Mouse (Mus musculus): ENCODE measurements at regions not wholly inside any gene's neighbourhood (a gene's known extent, or its start where the extent isn't known, plus 50 kb on each side); places are given as distances from the start of the nearest gene placed in this dataset.

DNA sequence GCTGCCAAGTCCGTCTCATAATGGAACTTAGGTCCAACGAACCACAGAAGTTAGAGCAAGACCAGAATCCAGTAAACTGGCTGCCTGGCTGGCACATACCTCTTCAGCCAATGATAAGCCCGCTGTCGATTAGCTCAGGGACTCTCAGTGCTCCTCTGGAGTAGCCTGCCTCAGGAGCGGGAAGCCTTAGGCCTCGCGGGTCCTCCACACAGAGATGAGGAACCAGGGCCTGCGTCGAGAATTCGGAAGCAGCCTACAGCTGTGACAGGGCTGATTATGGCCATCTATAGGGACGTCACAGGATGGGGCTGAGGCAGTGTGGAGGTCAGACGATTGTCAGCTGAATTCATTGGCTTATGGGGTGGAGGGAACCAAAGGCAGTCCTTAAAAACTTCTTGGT, 140.1 kb upstream of the Zmiz1 start:
- no peak for DNase-seq (ENCODE audit: low spot score in 2 of 2)

DNA sequence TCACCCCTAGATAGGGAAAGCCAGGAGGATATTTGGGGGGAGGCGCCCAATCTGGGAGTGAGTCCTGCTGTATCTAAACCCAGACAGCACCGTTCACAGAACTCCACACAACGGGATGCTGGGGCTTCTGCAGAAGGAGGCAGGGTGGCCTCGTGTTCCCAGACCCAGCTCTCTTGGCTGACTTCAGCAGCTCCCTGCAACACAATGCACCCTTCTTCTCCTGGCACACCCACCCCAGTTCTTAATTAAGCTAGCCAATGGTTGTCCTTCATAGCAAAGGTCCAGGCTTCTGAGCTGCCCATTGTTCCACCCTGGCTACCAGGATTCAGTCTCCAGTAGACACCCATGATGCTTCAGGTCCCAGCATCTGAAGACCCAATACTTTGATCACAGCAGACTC, 138.8 kb upstream of the Zmiz1 start:
- no peak for DNase-seq (ENCODE audit: low spot score in 2 of 2)

DNA sequence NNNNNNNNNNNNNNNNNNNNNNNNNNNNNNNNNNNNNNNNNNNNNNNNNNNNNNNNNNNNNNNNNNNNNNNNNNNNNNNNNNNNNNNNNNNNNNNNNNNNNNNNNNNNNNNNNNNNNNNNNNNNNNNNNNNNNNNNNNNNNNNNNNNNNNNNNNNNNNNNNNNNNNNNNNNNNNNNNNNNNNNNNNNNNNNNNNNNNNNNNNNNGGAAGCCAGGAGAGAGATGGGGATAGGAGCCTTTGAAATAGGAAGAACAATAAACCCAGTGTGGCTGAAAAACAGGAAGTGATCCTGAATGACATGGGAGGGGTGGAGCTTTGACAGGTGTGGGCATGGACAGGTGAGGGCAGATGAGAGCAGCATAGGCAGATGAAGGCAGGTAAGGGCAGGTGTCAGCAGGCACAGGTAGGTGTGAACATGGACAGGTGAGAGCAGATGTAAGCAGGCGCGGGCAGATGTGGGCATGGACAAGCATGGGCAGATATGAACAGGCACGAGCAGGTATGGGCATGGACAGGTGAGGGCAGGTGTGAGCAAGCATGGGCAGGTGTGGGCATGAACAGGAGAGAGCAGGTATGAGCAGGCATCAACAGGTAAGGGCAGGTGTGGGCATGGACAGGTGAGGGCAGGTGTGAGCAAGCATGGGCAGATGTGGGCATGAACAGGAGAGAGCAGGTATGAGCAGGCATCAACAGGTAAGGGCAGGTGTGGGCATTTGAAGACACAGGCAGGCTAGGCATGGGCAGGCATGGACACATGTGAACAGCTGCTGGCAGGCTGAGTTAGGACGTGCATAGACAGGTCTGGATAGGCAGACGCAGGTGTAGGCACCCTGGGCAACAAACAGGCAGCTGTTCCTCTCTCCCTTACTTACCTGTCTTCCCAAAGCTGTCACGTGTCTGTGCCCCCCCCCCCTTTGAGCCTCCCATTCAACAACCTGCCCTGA, 135.2 kb upstream of the Zmiz1 start:
- no peak for DNase-seq (ENCODE audit: low spot score in 2 of 2)

DNA sequence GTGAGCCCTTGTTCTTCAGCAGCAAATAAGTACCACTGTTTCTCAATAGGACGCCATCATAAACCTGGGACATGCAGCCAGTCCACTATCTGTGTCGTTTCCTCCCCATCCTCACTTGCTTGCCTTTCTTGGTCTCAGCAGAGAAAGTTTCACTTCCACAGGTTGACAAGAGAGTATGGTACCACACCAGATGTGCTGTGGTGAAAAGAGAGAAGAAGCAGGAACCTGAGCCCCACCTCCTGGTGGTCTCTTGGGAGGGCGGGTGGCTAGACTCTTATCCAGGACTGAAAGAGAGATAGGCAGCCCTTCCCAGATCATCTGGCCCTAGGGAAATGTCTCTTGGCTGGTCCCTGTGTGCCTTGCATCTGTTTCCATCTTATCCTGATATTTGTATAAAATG, 133.1 kb upstream of the Zmiz1 start:
- no peak for DNase-seq (ENCODE audit: low spot score in 2 of 2)

DNA sequence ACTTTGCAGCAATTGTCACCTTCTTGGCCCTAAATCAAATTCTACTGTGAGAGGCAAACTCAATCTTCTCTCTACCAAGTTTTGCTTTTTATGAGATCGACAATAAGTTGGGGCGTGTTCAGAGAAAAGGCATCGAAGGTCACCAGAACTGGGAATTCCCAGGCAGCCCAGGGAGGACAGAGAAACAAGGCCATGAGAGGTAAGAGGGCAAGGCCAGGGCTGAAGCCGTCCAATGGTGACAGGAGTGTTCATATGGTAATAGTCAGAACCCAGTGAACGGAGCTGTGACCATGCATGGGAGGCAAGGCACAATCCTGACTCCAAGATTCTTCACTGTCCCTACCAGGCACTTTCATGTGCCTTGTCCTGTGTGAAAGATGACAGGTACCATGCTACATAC, 130.8 kb upstream of the Zmiz1 start:
- DNase-seq (ENCODE audit: low spot score in 2 of 2) = no peak

DNA sequence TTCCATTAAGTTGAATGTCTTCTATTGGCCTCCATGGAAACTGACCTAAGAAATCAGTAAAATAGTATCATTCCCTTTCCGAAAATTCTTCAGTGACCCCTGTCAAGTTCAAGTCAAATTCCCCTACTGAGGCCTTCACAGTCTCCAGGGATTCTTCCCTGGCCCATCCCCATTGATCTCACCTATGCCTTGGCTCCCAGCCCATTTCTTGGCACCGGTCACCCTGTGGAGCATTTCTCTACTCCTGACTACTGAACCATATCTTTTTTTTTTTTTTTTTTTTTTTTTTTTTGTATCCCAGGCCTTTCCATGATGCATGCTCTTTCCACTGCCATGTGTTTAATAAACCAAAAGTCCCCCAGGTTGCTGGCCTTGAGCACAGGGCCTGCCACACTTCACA, 124.8 kb upstream of the Zmiz1 start:
- no peak for DNase-seq (ENCODE audit: low spot score in 2 of 2)

DNA sequence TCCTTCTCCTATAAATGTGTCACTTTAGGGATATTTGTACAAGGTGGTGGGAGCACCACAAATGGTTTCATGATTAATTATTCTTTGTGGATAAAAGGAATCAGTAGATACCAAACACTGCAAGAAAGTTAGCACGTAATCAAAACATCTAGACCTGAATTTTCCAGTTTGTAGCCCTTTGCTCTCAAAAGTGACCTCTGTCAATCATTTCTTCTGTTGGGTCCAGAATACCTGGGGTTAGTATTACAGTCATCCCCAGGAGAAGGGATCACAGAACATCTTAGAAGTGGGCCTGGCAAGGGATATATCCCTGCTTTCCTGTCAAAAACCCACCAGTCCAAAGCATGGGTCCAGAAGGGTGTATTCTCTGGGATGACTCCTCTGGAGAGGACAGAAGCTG, 122.1 kb upstream of the Zmiz1 start:
- DNase-seq (ENCODE audit: low spot score in 2 of 2) = no peak

DNA sequence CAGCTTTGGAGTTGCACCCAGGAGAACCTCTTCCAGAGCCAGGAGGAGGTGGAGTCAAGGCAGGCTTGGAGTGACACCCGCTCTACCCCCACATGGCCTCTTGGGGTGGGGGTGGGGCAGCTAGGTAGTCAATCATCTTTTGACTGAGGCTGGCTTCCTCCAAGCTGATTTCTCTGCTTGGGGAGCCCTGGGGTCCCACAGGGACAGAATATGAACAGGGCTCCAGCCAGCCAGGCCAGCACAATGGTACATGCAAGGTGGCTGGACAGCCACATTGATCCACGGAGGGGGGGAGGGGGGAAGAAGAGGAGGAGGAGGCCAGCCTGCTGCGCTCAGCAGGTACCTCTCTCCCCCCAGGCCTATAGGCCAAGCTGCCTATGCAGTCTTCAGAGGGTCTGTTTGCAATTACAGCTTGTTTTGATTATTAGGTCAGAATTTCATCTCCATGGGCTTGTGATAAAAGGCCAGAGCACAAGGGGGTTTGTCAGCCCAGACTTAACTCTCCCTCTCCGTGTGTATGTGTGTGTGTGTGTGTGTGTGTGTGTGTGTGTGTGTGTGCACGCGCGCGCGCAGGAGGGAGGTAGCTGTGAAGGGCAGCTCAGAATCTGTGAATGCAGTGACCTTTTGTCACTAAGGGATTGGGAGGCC, 120.5 kb upstream of the Zmiz1 start:
- DNase-seq (ENCODE audit: low spot score in 2 of 2) = no peak

DNA sequence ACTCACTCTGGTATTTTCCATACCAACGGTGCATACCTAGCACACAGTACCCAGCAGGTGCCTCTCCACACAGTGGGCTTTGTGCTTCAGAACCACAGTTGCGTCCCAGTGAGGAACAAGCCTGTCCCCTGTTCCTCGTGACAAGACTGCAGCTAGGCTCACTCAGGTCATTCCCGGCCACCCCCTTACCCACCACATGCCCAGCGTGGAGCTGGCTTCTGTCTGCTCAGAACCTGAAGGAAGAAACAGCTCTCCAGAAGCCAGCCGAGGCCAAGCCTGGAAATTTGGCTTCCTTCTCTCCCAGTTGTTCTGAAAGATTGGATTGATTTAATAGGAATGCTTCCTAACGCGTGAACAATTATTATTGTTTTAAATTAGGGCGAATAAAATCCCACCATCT, 118.1 kb upstream of the Zmiz1 start:
- no peak for DNase-seq (ENCODE audit: low spot score in 2 of 2)

DNA sequence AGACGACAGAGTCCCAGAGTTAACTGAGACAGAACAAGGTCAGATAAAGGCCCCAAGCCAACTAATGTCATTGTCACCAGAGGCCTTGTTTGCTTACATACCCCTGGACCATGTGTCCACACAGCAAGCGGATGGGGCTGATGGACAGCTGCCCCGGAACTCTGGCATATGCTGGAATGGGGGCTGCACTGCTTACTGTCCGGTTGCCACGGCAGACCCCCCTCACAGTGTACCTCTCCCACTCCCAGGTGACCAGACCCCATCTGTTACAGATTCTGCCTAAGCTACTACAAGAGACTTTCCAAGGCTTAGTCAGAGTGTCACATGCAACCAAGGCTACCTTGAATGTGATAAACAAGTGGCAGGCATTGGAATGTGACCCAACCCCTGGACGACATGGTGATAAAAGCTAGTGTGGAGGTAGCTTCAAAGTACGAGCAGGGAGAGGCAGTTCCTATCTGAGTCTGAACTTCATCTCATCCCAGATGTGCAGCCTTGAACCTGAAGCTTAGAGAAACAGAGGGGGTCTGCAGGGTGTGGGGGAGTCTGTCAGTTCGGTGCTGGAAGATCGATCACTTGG, 117.0 kb upstream of the Zmiz1 start:
- no peak for DNase-seq (ENCODE audit: low spot score in 2 of 2)

DNA sequence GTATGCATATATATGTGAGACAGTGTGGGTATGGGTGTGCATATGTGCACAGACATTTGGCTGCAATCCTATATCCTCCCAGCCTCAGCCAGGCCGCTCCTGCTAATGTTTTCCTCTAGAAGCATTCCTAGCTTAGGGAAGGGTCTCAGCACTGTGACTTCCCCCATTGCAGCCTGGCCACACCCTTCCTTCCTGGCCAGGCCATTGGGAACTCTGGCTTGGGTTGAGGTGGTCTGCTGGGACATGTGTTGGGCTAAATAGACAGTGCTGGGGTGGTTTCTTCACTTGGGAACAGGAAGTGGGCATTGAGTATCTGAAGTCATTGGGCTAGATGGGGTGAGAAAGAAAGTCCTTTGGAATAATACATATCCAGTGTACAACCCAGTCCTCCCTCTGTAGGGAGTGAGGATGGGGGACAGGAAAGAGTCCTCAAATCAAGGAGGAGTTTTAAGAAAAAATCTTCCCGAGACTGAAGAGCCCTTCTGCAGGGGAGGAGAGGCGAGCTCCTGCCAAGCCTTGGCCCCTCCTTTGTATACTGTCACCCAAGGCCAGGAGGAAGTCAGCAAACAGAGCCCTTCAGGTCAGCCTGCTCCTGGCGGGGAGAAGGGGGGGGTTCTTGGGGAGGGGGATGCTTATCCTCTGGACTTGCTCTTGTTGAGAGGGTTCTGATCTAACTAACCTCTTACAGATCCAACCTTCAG, 116.0 kb upstream of the Zmiz1 start:
- DNase-seq (ENCODE audit: low spot score in 2 of 2) = no peak

DNA sequence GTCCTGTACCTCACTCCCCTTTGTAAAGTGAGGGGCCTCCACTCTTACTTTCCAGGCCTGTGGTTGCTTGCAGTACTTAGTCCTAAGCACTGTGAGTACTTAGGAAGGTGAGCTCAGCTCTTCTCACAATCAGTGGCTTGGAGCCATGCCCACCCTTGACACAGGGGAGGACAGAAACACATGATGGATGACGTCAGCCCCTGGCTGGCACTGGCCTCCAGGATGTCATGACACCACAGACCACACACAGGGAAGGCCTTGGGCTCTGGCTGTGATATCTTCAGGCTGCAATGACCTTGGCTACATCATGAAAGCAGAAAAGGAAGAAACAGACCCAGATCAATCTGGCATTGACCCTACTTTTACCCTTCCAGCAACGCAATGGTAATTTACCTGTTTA, 113.0 kb upstream of the Zmiz1 start:
- DNase-seq (ENCODE audit: low spot score in 2 of 2) = peak; percentile 48 to 67

DNA sequence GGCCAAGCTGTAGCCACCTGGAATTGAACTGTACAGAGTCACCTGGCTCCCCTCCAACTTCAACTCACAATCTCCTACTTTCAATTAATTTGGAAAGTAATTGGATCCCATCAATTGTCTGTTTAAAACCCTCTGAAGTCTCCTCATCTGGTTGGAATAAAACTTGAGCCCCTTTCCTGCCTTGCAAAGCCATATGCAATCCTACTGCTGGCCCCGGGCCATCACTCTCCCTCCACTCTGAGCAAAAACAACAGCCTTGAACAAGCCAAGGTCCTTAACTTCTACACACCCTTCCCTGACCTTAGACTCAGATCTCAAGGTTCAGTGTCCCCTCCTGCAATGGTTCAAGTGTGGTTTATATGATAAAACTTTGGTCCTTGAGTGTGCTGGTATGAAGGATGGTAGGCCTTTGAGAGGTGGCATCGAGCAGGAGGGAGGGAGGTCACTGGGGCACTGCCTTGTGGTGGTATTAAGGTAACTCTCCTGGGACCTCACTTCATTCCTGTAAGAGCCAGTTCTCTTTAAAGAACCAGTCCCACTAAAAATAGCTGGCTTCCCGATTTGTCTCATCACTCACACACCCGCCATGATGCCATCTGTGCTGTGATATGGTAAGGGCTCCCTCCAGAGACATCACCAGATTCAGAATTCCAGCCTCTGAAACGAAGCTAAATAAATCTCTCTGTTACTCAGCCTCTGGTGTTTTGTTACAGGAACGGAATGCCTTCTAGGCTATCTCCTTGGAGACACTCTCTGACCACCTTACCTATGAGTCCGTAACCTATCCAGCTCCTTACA, 112.0 kb upstream of the Zmiz1 start:
- no peak for DNase-seq (ENCODE audit: low spot score in 2 of 2)

DNA sequence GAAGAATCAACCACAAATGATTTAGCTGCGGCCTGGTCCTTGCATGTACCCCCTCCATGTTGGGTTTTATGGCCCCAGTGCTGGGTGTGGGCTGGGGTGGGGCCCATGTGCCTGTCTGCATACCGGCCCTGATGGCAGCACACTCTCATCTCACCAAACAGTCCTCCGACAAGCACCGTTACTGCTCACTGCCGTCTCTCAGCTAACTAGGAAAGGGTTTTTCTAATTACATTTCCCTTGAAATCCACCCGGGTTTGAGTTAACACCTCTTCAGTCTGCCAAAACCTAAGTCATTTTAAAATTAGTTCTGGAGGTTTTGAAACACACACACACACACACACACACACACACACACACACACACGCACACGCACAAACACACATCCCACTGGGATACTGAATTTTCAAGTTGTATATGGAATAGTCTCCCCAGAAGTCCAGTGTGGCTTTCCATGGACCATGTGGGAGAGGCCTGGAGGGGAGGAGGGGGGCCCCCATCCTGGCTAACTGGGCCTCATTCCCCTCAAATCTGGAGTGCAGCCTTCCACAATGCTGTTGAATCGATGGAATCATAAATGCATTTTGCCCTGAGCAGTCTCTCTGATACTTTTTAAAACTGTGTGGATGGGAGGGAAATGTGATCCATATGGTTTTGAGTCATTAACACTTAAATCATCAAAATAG, 108.6 kb upstream of the Zmiz1 start:
- no peak for DNase-seq (ENCODE audit: low spot score in 2 of 2)

DNA sequence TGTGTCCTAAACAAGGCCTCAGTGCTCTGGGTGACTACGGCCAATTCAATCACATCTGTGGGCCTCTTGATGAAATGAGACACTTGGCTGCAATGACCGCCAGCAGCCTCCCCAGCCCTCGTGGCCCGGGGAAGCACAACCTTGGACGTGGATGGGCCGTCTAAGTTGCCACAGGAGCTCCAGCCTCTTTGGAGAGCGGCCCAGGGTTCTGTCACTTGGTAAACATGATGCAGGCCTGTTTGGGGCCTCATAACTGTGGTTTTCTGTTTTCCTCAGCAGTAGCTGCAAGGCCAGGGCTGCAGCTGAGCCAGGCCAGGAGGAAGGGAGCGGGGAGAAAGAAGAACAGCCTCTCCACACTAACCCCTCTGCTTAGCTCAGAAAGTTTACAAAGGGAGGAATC, 105.2 kb upstream of the Zmiz1 start:
- peak in 1 of 2 experiments; percentile 48 for DNase-seq (ENCODE audit: low spot score in 2 of 2)

DNA sequence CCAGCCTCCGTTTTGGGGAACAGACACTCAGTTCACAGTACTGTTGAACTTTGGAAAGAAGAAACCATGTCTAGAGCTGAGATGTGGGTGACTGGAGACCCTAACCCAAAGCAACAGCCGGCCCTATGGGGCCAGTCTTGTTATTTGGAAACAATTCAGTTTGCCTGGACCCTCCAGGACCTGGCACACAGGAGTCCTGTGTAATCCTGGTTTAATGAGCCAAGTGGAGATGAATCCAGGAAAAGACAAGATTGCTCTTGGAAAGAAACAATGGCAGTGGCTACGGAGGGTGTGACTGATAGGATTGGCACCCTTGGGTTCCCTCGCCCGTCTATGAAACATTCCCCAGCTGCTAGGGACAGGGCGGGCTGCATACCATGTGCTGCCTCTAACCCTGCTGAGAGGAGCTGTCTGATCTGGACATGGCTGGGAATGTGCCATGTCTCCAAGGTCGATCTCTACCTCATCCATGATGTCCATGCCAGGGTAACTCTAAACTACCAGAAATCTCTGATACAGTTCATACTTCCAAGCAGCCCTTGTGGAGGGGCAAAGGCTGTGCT, 104.6 kb upstream of the Zmiz1 start:
- DNase-seq (ENCODE audit: low spot score in 2 of 2) = no peak

DNA sequence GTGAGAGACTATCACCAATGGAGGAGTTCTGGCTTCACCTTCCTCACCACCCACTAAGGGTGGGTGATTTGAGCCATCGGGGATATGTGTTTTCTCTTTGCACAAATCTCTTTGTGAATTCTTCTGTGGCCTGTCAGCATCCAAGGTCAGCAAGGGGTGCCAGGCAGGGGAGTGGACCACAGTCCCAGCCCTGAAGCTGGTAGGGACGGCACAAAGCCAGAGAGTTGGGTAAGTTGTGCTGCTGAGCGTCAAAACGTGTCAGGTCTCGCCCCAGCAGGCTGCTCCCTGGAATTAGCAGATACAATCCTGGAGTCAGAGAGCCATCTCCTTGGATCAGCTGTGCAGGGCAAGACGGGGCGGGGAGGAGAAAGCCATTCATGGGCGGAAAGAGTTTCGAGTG, 101.2 kb upstream of the Zmiz1 start:
- DNase-seq (ENCODE audit: low spot score in 2 of 2) = no peak

DNA sequence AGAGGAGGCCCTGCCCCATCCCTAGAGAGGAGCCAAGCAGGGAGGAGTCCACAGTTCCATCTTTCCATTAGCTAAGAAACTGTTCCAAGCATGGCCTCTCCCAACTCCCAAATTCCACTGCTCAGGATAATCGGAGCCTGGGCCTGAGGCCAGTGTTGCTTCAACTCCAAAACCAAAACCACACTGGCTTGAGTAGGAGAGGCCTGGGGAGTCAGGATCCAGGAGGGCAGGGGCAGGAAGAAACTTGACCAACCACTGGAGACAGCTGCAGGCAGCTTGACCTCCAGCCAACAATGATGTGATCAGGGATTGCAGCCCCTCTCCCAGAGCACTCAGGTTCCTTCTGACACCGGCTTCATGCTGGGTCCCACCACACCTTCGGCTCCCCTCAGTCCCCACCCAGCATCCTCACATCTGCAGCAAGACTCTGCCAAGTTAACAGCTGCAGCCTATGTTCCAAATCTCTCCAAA, 99.1 kb upstream of the Zmiz1 start:
- no peak for DNase-seq (ENCODE audit: low spot score in 2 of 2)

DNA sequence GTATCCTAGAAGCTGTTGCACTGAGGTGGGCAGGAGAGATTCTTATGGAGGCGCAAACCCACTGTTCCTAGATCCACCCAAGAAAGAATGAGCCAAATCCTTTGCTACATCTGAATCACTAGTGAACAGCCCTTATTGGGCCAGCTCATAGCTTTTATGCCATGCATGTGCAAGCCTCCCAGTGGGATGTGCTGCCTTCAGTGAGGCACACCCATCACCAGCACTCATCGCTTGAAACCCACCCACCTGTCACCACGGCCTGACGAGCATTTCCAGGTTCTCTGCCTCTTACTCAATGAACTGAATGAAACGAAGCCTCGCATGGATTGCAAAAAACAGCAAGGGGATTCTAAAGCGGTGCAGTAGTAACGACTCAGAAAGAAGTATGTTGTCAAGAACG, 98.3 kb upstream of the Zmiz1 start:
- DNase-seq (ENCODE audit: low spot score in 2 of 2) = no peak

DNA sequence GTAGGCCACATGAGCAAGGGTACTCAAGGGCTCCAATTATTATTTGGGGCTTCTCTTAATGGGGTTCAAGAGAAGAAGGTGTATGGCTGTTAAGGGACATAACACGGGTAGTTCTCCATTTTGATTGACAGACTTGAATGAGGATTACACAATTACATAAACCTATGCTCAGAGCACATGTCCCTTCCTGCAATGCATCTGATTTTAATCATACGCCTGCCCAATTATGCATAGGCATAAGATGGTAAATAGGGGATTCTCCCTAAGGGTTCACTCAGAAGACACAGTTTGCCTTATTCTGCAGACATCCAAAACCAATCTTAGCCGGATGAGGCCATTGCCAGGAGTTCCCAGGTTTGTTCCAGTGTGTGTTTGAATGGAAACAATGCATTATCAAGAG, 97.9 kb upstream of the Zmiz1 start:
- no peak for DNase-seq (ENCODE audit: low spot score in 2 of 2)

Data from adrenal gland, postnatal 4 days (tissue).